Mouse (Mus musculus) cortical plate, adult 2 months (tissue): ENCODE data around the gene Ndufa12.

ENCODE experiments used
- CTCF ChIP-seq: fragments of 200-500 bp; IDR thresholded peaks from 2 replicates; pipeline ENCODE4 v1.5.1; 2011; ENCODE audit warnings: mild to moderate bottlenecking, control low read depth, low read length; ENCODE audit not compliant: insufficient read depth; ENCODE audit errors: extremely low read depth
- POLR2A ChIP-seq: fragments of 200-500 bp; IDR thresholded peaks from 2 replicates; pipeline ENCODE4 v1.6.1; 2011; ENCODE audit warnings: mild to moderate bottlenecking, low read length, control low read depth; ENCODE audit not compliant: insufficient read depth; ENCODE audit errors: extremely low read depth

DNA sequence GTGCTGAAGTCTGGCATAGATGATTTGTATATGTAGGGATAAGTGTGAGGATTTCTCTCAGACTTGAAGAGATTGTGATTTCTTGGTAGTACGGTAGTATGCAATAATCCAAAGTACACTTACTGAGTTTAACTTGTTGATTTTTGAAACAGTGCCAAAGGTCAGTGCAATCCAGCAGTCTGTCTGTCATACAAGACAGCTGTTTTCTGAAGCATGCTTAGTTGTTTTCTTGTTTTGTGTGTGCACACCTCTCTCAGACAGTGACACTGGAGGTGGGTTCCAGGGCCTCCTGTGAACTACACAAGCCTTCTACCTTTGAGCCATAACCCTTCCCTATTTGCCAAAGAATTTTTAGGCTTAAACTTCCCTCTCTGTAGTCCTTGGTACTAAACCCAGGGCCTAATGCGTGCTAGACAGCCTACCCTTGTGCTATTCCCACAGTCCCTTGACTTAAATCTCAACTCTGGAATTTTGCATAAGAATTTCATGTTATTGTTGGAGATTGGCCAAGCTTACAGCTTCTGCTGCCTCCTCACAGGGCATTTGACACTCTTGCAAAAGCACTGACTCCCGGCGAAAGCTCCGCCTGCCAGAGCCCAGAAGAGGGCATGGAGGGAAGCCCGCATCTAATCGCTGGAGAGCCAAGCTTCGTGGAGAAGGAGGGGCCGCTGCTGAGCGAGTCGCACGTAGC, 26.9 kb upstream of the Ndufa12 start:
- TF ChIP-seq POLR2A (no peak), CTCF (no peak)
